Mouse (Mus musculus): Measurements from ENCODE around the gene Smg6. TPM values are rescaled to one million over a fixed set of nuclear protein-coding genes. Genes with fewer than 3 reads are reported as not detected.

The Smg6 gene
- 10 to 100 TPM; 10.3 to 13.0 (median 11.7) TPM for total RNA-seq (2022)

- peak; percentile 79 to 88 for DNase-seq (ENCODE audit: low spot score in 2 of 2)
These were observed at the start of gene Smg6, which contains the start of gene Srr for GRCm38 (mm10) chr11:74925577-74926387. Smg6 (plus strand) TSS chr11:74925823. Srr (minus strand) TSS chr11:74925948.

- DNase-seq (ENCODE audit: low spot score in 2 of 2), result peak in 1 of 2 experiments; percentile 36
These were observed 48.8 kb upstream of the Smg6 start for GRCm38 (mm10) chr11:74876801-74877200.

GRCm38 (mm10) chr11:74880999-74881398, 44.6 kb upstream of the Smg6 start:
- DNase-seq (ENCODE audit: low spot score in 2 of 2), result no peak

GRCm38 (mm10) chr11:74881979-74882378, 43.6 kb upstream of the Smg6 start:
- DNase-seq (ENCODE audit: low spot score in 2 of 2), result no peak

- peak in 1 of 2 experiments; percentile 59 for DNase-seq (ENCODE audit: low spot score in 2 of 2)
These were observed 42.5 kb upstream of the Smg6 start for GRCm38 (mm10) chr11:74883098-74883497.

GRCm38 (mm10) chr11:74894619-74895018, 31.0 kb upstream of the Smg6 start:
- DNase-seq (ENCODE audit: low spot score in 2 of 2), result no peak

GRCm38 (mm10) chr11:74895980-74896900, 29.4 kb upstream of the Smg6 start:
- DNase-seq (ENCODE audit: low spot score in 2 of 2), result peak; percentile 28 to 42

- DNase-seq (ENCODE audit: low spot score in 2 of 2), result peak; percentile 41 to 52
These were observed 28.5 kb upstream of the Smg6 start, which contains the start of gene Sgsm2 for GRCm38 (mm10) chr11:74896901-74897677. Sgsm2 (minus strand) TSS chr11:74897060.

- peak; percentile 81 to 90 for DNase-seq (ENCODE audit: low spot score in 2 of 2)
These were observed 27.7 kb upstream of the Smg6 start, which contains the start of gene Tsr1 for GRCm38 (mm10) chr11:74897678-74898516. Tsr1 (plus strand) TSS chr11:74898071.

- no peak for DNase-seq (ENCODE audit: low spot score in 2 of 2)
These were observed 27.2 kb upstream of the Smg6 start for GRCm38 (mm10) chr11:74898517-74898827.

- DNase-seq (ENCODE audit: low spot score in 2 of 2), result no peak
These were observed 24.1 kb upstream of the Smg6 start for GRCm38 (mm10) chr11:74901555-74901954.

- DNase-seq (ENCODE audit: low spot score in 2 of 2), result no peak
These were observed 23.2 kb upstream of the Smg6 start for GRCm38 (mm10) chr11:74902416-74902815.

GRCm38 (mm10) chr11:74907850-74908249, 17.8 kb upstream of the Smg6 start:
- no peak for DNase-seq (ENCODE audit: low spot score in 2 of 2)

GRCm38 (mm10) chr11:74908618-74909399, 16.8 kb upstream of the Smg6 start:
- no peak for DNase-seq (ENCODE audit: low spot score in 2 of 2)

- DNase-seq (ENCODE audit: low spot score in 2 of 2), result no peak
These were observed 15.6 kb upstream of the Smg6 start for GRCm38 (mm10) chr11:74909978-74910377.

- DNase-seq (ENCODE audit: low spot score in 2 of 2), result no peak
These were observed 13.1 kb upstream of the Smg6 start for GRCm38 (mm10) chr11:74912492-74912891.

- no peak for DNase-seq (ENCODE audit: low spot score in 2 of 2)
These were observed 6.4 kb upstream of the Smg6 start for GRCm38 (mm10) chr11:74919249-74919648.

- no peak for DNase-seq (ENCODE audit: low spot score in 2 of 2)
These were observed 1.5 kb upstream of the Smg6 start for GRCm38 (mm10) chr11:74924149-74924548.

- peak in 1 of 2 experiments; percentile 5 for DNase-seq (ENCODE audit: low spot score in 2 of 2)
These were observed 874 bp downstream of the Smg6 start for GRCm38 (mm10) chr11:74926388-74927005.

Measured in gastrocnemius, adult 8-10 months (tissue).